Mouse (Mus musculus) hindbrain, embryonic 11.5 days (tissue): ENCODE measurements around the gene Filip1. TPM values are rescaled to one million over a fixed set of nuclear protein-coding genes. Genes with fewer than 3 reads are reported as not detected.

Experiments used
- ATAC-seq: fragments of 200-750 bp; cut with Nextera tagmentation; 2 replicates; pipeline ENCODE4 v1.8.0; 2017; ENCODE audit warnings: mild to moderate bottlenecking, moderate TSS enrichment, moderate library complexity; ENCODE audit not compliant: low FRiP score
- DNase-seq: peaks from one replicate; pipeline ENCODE4 v3.0.0-alpha.2; 2015; ENCODE audit warnings: low spot score
- H3K27ac ChIP-seq: fragments of 300-500 bp; sonication (generic); 2 replicates; pipeline ENCODE4 v1.5.1; 2014; ENCODE audit warnings: mild to moderate bottlenecking, low read depth, low read length
- H3K27me3 ChIP-seq: fragments of 300-500 bp; sonication (generic); 2 replicates; pipeline ENCODE4 v1.6.1; 2014; ENCODE audit warnings: mild to moderate bottlenecking, low read length, moderate library complexity, mixed read lengths; ENCODE audit not compliant: control insufficient read depth, insufficient read depth
- H3K36me3 ChIP-seq: fragments of 300-500 bp; sonication (generic); 2 replicates; pipeline ENCODE4 v1.6.1; 2014; ENCODE audit warnings: mild to moderate bottlenecking, low read length, moderate library complexity, mixed read lengths; ENCODE audit not compliant: control insufficient read depth, insufficient read depth
- H3K4me1 ChIP-seq: fragments of 300-500 bp; sonication (generic); replicated peaks from 2 replicates; pipeline ENCODE4 v1.6.1; 2014; ENCODE audit warnings: low read length, mixed read lengths; ENCODE audit not compliant: control insufficient read depth, insufficient read depth
- H3K4me2 ChIP-seq: fragments of 300-500 bp; sonication (generic); replicated peaks from 2 replicates; pipeline ENCODE4 v1.6.1; 2014; ENCODE audit warnings: mild to moderate bottlenecking, low read depth, low read length
- H3K4me3 ChIP-seq: fragments of 300-500 bp; sonication (generic); 2 replicates; pipeline ENCODE4 v1.5.1; 2014; ENCODE audit warnings: low read depth, low read length
- H3K9ac ChIP-seq: fragments of 300-500 bp; sonication (generic); 2 replicates; pipeline ENCODE4 v1.6.1; 2014; ENCODE audit warnings: low read depth, low read length
- H3K9me3 ChIP-seq: fragments of 300-500 bp; sonication (generic); 2 replicates; pipeline ENCODE4 v1.6.1; 2016; ENCODE audit warnings: low read length; ENCODE audit not compliant: control insufficient read depth
- WGBS: fragments of 180-500 bp; shearing (Covaris S2); extraction: QIAGEN DNeasy Blood & Tissue Kit; methylation state at CpG from one replicate; pipeline ENCODE4 v1.1.7; 2014; 5-methylcytosine and 5-hydroxymethylcytosine counted together
- polyA plus RNA-seq: library from polyadenylated mRNA; unstranded; fragments of >200 nt; fragmentation: Nextera tagmentation; extraction: Ambion mirVana; gene quantifications from 2 replicates; pipeline ENCODE4 v1.2.1, GENCODE M21; 2014

Filip1 gene
- polyA plus RNA-seq, 1 experiment from 2014 or later, result 5.6 TPM

DNA sequence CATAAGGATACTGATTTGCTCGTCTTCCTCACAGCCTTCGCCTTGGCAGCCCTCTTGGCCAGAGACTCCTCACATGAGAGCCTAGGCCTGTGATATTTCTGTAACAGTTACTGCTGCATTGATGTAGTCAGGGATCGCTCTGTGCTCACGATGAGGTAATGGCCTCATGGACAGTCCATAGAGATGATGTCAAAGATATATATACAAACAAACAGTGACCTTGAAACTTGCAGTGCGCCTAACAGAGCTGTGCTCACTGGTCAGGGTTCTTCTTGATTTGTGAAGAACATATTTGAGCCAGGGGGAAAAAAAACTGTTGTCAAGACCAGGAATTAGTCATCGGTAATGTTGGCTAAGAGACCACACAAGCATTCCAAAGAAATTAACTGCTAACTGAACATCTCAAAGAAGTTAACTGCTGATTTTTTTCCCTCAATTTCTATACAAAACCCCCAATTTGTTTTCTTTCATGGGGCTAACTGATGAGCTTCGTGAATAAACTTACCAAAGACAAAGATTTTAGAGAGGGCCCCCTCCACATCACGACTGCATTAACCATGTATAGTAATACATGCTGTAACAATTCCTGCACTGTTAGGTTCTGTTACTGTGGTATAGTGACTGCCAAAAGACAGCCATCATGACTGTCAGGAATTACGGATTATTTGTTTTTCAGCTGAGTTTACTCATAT, 86.0 kb downstream of the Filip1 start:
- no peaks in the 10 kb centered on the region for H3K4me1 ChIP-seq
- no peak overlapping the region for H3K4me3 ChIP-seq
- H3K27ac ChIP-seq, result no peak overlapping the region
- no peak for ATAC-seq
- H3K9me3 ChIP-seq, result no peaks in the 10 kb centered on the region
- H3K36me3 ChIP-seq, result no peaks in the 10 kb centered on the region
- no peaks in the 10 kb centered on the region for H3K27me3 ChIP-seq
- H3K4me2 ChIP-seq, result no peak overlapping the region
- WGBS, result 87% methylated on average over 9 of the region's 9 CpGs
- no peak overlapping the region for H3K9ac ChIP-seq
- no peak for DNase-seq

DNA sequence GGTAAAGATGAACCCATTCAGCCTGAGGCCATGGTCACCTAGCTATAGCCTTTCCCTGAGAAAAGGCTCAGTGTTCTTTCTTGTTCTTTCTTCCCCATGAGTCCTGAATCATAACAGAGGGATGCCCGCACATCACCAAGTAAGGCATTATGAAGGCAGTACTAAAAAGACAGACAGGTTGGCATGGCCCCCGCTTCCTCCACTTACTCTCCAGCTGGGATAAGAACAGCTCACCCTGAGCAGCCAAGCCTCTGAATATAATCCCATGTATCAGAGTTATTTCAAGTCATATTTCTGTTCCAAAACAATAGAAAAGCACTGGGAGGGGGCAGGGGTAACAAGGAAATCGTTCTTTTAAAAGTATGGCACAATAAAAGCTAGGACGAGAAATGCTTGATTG, 86.7 kb downstream of the Filip1 start:
- 80% methylated on average over 4 of the region's 4 CpGs for WGBS
- no peaks in the 10 kb centered on the region for H3K4me1 ChIP-seq
- no peaks in the 10 kb centered on the region for H3K36me3 ChIP-seq
- no peak overlapping the region for H3K9ac ChIP-seq
- no peak overlapping the region for H3K4me3 ChIP-seq
- H3K9me3 ChIP-seq, result no peaks in the 10 kb centered on the region
- no peak overlapping the region for H3K4me2 ChIP-seq
- ATAC-seq, result no peak
- no peak for DNase-seq
- no peaks in the 10 kb centered on the region for H3K27me3 ChIP-seq
- H3K27ac ChIP-seq, result no peak overlapping the region

DNA sequence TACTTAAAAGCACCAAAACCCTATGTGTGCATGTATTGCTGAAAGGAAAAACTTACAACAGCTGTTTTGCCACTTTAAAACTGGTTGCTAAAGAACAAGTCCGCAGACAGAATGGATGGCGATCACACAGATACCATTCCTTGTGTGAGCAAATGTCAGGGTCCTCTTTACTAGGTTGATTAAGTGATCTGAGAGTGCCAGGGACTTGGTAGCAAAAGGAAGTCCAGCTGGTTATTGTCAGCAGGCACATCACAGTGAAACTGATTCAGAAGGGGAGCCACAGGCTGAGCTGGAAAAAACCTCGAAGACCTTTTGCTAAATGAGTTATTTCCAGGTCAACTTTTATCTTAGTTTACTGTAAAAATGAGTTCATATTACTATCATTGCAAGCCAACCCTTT, 89.4 kb downstream of the Filip1 start:
- no peak overlapping the region for H3K9ac ChIP-seq
- H3K27ac ChIP-seq, result no peak overlapping the region
- H3K27me3 ChIP-seq, result no peaks in the 10 kb centered on the region
- H3K4me1 ChIP-seq, result no peaks in the 10 kb centered on the region
- DNase-seq, result no peak
- H3K9me3 ChIP-seq, result no peaks in the 10 kb centered on the region
- no peak overlapping the region for H3K4me2 ChIP-seq
- H3K36me3 ChIP-seq, result no peaks in the 10 kb centered on the region
- WGBS, result 87% methylated on average over 3 of the region's 3 CpGs
- no peak for ATAC-seq
- H3K4me3 ChIP-seq, result no peak overlapping the region

DNA sequence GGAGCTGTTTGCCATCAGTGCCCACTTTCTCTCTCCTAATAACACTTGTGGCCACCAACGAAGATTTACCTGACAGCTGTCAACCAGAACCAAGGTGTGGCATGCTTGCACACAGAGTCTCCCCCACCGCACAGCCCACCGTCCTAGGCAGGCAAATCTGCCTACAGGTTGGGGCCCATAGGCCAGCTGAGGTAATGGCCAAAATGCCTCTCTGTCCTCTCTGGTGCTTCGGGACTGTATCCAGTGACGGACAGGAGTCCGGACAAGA, 90.2 kb downstream of the Filip1 start:
- no peak overlapping the region for H3K9ac ChIP-seq
- no peak for DNase-seq
- no peaks in the 10 kb centered on the region for H3K27me3 ChIP-seq
- no peak for ATAC-seq
- H3K36me3 ChIP-seq, result no peaks in the 10 kb centered on the region
- H3K4me1 ChIP-seq, result no peaks in the 10 kb centered on the region
- no peak overlapping the region for H3K27ac ChIP-seq
- H3K4me3 ChIP-seq, result no peak overlapping the region
- H3K9me3 ChIP-seq, result no peaks in the 10 kb centered on the region
- no peak overlapping the region for H3K4me2 ChIP-seq
- 84% methylated on average over 6 of the region's 6 CpGs for WGBS

DNA sequence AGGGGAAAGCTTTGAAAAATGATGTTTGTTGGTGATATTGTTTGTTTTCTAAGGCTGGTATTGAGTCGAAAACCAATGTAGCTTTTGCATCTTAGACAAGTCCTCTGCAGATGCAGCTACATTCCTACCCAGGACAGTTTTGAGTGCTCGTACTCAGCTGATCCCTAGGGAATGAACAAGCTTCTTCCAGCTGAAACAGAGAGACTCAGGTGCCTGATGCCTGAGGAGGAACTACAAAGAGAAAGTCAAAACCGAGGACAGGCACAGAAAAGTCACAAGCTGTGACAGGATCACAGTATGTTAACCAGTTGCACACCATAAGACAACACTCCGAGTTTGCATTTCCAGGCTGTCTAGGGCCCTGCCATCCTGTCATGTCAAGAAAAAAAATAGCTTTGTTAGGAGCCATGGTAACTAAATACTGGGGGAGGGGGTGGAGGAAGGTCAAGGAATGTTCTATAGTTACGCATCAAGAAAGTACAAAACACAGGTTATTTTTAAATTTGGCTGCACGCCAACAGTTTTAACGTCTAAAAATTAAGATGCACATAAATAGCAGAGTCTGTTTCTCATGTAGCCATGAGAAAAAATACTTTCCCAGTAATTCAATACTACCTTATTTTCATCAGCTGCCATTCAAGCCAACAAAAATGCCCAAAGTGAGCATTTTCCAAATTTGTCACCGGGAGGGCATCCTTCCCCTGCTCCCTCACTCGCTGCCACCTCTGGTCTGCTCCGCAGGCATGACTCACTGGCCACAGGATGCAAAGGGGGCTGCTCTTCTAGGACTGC, 90.8 kb downstream of the Filip1 start:
- Histone ChIP-seq H3K4me3 (no peak overlapping the region), H3K27ac (no peak overlapping the region), H3K9ac (no peak overlapping the region), H3K4me1 (no peaks in the 10 kb centered on the region), H3K4me2 (no peak overlapping the region), H3K9me3 (no peaks in the 10 kb centered on the region), H3K27me3 (no peaks in the 10 kb centered on the region), H3K36me3 (no peaks in the 10 kb centered on the region)
- DNase-seq (no peak), ATAC-seq (0 out of 2 replicates have a peak, but pooled peaks have one; percentile 45)
- whole genome bisulfite sequencing, result 55% methylated on average over 10 of the region's 10 CpGs

DNA sequence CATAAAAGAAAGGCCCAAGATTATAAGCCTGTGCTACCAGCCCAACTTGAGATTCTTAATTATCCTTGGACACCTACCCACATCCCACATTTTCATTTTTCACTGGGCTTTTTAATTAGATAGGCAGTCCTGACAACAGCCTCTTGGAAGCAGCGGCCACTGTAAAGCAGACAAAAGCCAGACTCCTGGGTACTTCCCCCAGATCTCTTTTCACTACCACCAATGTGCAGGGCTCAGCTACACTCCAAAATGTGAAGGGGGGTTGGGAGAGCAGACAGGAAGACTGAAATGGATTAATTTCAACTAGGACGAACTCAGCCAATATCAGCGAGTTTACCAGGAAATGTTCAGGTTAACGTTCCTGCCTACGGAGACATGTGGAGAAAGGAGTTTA, 92.1 kb downstream of the Filip1 start:
- no peaks in the 10 kb centered on the region for H3K4me1 ChIP-seq
- no peak overlapping the region for H3K4me2 ChIP-seq
- H3K9ac ChIP-seq, result no peak overlapping the region
- no peaks in the 10 kb centered on the region for H3K36me3 ChIP-seq
- ATAC-seq (no peak), DNase-seq (no peak)
- no peak overlapping the region for H3K27ac ChIP-seq
- H3K9me3 ChIP-seq, result no peaks in the 10 kb centered on the region
- H3K27me3 ChIP-seq, result no peaks in the 10 kb centered on the region
- H3K4me3 ChIP-seq, result no peak overlapping the region
- 66% methylated on average over 5 of the region's 5 CpGs for WGBS

DNA sequence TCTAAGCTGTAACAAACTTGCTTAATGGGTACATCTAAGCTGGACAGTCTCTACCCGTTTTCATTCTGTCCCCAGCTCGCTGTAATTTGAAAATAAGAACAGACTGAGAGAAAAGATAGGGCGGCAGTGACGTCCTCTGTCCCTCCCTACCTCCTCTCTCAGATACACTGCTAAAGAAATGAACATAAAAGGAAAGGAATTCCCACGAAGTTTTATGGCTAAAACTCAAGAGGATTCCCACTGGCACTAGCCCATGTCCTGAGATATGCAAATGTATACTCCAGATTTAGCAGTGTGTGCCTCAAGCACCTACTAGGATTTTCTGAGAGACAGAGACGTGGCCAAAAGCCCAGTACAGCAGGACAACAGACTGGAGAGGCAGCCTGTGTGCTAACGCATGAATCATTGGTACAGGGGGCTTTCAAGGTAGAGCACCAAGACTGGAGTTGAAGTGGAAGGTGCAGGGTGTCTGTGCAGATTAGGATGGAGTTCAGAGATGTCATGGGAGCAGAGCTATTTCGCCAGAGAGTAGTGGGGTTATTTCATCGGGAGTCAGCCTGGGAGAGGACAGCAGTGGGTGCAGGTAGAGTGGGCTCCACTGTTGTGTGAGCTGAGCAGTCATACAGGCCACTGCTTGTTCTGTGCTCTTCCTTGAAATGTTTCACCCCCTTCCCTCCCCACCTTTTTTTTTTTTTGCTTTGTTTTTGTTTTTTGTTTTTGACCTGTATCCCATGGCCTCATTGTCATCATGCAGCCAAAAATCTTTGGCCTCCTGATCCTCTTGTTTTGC, 92.7 kb downstream of the Filip1 start:
- no peaks in the 10 kb centered on the region for H3K9me3 ChIP-seq
- H3K4me2 ChIP-seq, result no peak overlapping the region
- H3K27me3 ChIP-seq, result no peaks in the 10 kb centered on the region
- DNase-seq, result no peak
- H3K9ac ChIP-seq, result no peak overlapping the region
- WGBS, result 76% methylated on average over 9 of the region's 9 CpGs
- ATAC-seq, result no peak
- H3K4me3 ChIP-seq, result no peak overlapping the region
- H3K27ac ChIP-seq, result no peak overlapping the region
- H3K4me1 ChIP-seq, result no peaks in the 10 kb centered on the region
- H3K36me3 ChIP-seq, result no peaks in the 10 kb centered on the region

DNA sequence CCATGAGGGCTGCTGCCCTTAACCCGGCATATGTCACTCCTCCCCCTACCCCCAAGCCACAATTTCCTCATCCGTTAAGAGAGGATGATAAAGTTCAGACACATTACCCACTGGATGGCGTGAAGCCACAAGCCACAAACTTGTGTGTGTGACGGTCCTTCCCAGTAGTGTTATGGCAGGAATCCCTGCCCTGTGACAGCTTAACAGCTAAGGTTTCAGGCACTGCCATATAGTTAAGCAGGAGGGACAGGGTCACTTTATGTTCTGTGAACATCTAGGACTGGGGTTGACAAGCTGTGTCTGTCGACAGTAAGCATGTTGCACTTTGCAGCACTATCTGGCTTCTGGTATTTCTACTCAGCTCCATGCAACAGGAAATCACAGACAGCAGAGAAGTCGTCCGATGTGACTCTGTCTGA, 93.3 kb downstream of the Filip1 start:
- WGBS, result 84% methylated on average over 7 of the region's 7 CpGs
- no peaks in the 10 kb centered on the region for H3K27me3 ChIP-seq
- ATAC-seq, result no peak

More for the DNA sequence above, 93.3 kb downstream of the Filip1 start:
- no peaks in the 10 kb centered on the region for H3K9me3 ChIP-seq
- H3K4me3 ChIP-seq, result no peak overlapping the region
- H3K36me3 ChIP-seq, result no peaks in the 10 kb centered on the region
- DNase-seq, result no peak
- no peaks in the 10 kb centered on the region for H3K4me1 ChIP-seq
- no peak overlapping the region for H3K27ac ChIP-seq
- no peak overlapping the region for H3K4me2 ChIP-seq
- H3K9ac ChIP-seq, result no peak overlapping the region
